Mouse (Mus musculus): ENCODE results near the gene Tbx2.

DNA sequence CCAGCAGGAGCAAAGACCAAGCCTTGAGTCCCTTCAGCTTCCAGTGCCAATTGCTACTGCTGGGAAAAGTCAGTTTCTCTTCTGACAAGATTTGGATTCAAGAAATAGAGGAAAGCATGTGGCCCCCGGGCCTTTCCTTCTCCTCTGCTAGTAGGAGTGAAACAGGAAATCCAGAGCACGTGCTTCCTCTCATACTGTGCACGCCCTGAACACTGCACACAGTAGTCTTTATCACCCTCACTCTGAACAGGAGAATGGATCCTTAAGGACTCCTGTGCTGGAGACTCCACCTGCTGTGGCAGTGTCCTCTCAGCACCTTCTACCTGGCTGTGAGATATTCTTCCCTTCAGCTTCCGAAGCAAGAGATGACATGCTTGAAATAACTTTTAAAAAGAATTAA is 21.1 kb upstream of the Tbx2 start:
- TF ChIP-seq CTCF (IDR thresholded peaks at IDR 0.05; ENCODE audit: borderline replicate concordance, insufficient read depth, low read depth, low read length) (no peak), POLR2A (IDR thresholded peaks at IDR 0.05; ENCODE audit: borderline replicate concordance, insufficient read depth, low read length) (no peak)

All from cerebellum, adult 2 months (tissue).